Mouse (Mus musculus) right cerebral cortex, postnatal 10 days (tissue): ENCODE results near the gene Syna.

Experiments used
- DNase-seq, 2 experiments: peaks; one replicate each; pipeline ENCODE4 v3.0.0; 2021; ENCODE audit warnings: low spot score in 2 of 2

The Syna gene

DNA sequence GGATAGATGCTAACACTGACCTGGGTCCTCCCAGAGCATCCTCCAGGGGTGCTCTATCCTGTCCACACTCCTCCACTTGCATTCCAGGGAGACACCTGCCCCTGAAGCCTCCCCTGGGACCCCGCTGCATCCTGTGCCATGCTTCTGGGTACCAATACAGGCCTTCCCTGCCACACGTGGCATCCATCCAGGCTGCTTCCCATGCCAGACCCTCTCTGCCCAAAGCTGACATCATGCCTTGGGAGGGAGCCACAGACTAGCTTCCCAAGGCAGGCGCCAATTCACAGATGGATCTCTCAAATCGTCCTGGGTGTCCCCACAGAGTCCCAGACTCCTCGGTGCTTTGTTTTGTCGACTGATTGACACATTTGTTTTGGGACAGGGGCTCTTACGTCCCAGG lies 29.1 kb downstream of the Syna start:
- peak; percentile 91 for DNase-seq

DNA sequence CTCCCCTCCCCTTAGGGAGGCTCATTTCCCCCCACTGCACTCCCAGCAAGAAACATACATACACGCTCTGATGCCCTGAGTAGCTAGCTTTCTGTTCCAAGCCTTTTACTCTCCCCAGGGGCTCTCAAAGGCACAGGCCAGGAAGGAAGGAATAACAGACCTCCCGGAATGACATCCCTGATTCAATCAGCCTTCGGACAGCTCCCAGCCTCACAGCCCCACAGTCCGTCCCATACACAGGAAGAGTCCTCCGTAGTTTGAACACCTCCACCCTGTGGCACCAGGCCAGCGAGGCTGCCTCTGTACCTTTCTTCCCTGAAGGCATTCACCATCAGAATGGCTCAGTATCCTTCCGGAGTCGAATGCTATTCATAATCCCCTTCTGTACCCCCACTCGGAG lies 31.5 kb downstream of the Syna start:
- no peak for DNase-seq

DNA sequence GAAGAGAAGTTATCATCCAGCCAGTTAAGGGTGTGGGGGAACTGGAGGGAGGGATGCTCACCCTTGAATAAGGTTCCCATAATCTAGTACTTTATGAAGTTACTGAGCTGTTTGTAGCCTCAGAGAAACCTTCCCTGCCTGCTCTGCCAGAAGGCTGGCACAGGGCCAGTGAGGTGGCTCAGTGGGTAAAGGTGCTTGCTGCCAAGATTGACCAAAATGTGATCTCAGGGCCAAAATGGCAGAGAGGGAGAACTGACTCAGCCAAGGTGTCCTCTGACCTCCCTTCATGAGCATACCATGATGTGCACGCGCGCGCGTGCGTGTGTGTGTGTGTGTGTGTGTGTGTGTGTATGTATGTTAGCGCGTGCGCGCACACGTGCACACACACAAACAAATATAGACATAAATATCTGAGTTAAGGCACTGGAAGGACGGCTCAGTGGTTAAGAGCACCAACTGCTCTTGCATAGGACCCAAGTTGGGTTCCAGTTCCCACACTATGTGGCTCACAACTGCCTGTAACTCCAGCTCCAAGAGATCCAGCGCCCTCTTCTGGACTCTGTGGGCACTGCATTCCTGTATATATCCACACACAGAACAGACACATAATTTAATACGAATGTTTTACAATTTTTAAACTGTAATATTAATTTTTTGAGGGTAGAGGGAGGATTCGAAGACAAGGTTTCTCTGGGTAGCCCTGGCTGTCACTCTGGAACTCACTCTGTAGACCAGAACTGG lies 33.8 kb downstream of the Syna start:
- peak in 1 of 2 experiments; percentile 42 for DNase-seq

DNA sequence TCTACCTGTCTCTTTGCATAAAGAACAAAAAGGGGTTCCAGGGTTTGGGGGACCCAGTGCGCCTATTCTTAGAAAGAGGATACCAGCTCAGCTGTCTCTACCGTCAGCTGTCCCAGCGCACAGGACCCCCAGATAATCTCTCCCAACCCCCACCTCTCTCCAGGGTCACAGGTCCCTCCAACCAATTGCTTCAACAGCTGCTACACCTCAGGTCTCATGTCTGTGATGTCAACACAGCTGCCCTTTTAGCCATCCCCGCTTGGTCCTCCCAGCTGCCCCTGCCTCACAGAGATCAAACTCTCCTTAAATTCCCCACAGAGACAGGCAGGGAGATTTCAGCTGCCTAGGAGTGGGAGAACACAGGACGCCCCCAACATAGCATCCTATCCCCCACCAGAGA lies 36.2 kb downstream of the Syna start:
- peak in 1 of 2 experiments; percentile 26 for DNase-seq

DNA sequence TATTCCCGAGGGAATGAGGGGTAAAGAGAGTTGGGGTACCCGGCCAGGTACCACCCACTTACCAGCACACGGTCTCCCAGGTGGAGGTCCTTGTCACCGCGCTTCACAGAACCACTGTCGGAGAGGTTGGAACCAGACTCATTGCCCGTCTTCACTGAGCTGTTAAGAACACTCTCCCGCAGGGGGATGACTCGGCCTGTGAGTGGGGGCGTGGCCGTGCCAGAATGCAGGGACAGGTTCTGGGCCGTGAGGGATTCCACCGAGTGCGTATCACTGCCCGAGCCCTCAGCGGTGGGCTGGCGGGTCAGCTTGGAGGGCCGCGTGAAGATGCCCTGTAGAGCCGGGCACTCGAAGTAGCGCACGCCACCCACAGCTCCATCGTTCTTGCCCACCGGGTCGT lies 37.4 kb downstream of the Syna start:
- DNase-seq = no peak

DNA sequence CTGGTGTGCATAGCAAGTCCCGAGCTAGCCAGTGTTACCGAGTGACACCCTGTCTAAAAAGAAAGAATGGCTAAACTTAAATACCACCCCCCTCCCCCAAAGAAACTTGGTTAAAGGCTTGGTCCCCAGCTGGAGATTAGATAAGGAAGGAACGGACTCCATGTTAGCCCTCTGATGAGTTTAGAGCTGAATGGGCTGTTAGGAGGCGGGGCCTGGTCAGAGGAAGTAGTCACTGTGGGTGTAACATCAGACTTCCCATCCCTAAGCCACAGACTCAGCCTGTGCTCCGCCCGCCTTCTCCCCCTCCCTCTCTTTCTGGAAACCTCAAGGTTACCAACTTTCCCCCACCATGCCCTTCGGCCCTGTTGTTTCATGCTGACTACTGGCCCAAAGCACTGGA lies 38.2 kb downstream of the Syna start:
- no peak for DNase-seq

DNA sequence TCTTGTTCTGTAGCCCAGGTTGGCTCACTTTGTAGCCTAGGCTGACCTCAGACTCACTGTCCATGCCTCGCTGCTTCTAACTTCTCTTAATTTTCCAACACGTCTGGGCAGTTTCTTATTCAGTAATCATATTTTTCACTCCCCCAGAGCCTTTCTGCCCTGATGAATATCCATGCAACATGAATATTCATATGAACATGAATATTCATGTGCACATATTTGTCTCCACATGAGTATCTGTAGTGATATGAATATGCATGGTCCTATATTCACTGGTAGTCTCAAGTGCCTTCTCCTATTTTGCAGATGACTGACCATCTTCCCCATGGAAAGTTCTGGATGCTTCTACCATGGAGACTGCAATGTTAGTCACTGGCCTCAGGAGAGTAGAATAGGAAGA lies 38.8 kb downstream of the Syna start:
- no peak for DNase-seq

DNA sequence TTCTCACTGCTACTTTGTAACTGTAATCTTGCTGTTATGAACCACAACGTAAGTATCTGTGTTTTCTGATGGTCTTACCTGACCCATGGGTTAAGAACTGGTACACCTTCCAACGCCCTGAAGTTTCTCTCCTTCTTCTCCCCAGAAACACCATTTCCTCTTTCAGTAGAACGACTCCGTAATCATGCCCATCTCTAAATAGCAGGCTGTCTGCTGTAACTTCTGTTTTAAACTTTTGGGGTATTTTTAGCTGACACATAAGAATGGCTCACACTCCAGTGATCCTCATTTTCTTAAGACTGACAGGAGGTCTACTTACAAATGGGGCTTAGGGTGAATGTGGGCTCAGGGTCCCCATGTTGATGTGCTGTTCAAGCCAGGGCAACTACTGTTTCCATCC lies 39.9 kb downstream of the Syna start:
- no peak for DNase-seq

DNA sequence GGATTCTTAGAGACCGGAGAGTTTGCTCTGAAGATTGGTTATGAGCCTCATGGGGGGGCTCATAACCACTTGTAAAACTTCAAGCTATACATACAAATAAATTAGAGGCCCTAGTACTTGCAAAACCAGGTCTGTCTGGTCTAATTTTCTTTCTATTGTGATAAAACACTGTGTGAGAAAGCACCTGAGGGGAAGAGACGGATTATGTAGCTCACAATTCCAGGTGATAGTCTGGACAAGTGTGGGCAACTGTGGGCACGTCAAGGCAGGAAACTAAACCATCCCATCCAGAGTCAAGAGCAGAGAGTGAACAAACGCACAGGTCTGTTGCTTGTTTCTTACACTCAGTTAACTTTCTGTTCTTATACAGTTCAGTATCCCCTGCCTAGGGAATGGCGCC lies 40.5 kb downstream of the Syna start:
- DNase-seq = no peak

DNA sequence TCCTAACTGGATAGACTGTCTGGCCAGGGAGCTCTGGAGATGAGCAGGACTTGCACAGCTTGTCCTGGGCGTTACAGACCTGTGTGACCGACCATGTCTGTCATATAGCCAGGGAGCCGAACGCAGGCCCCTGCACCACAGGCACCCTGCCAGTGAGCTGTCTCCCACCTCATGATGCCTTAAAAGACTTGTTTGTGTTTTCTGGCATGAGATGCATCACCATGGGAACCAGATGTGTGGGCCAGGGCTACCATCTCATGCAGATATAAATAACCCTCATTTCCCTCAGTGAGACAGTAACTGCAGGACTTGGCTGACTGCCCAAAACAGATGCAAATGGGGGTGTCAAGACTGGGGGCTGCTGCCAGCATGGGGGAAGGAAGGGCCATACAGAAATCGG lies 47.9 kb downstream of the Syna start:
- peak; percentile 92 to 94 for DNase-seq

DNA sequence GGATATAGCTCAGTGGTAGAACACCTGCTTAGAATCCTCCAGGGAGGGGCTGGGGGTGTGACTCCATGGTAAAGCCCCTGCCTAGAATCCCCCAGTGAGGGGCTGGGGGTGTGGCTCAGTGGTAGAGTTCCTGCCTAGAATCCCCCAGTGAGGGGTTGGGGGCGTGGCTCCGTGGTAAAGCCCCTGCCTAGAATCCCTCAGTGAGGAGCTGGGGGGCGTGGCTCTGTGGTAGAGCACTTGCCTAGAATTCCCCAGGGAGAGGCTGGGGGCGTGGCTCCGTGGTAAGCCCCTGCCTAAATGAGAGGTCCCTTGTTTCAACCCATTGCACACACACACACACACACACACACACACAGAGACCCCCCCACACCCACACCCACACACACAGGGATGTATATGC lies 49.7 kb downstream of the Syna start:
- no peak for DNase-seq

DNA sequence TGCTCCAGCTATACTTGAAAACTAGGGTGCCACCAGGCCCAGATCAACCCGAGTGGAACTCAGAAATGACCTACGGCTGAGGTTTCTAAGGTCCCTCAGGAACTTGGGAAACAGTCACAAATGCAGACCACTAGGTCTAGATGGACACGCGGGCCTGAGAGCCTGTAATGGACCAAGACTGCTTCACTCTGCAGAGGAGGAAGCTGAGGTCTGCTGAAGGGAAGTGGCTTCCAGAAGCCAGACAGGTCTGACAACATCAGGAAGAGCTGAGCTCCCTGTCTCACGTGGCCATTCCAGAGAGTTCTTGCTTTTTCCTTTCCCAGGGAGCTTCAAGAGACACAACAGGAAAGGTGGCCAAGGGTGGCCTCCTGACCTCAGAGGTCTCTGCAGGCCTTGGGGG lies 51.0 kb downstream of the Syna start:
- DNase-seq = no peak
